Mouse (Mus musculus) embryo, embryonic 10.5 days (tissue): Measurements from ENCODE around the gene Porcn.

ENCODE experiments used
- DNase-seq: peaks from one replicate; pipeline ENCODE4 v3.0.0-alpha.2; 2015; ENCODE audit warnings: low spot score

Gene Porcn

DNA sequence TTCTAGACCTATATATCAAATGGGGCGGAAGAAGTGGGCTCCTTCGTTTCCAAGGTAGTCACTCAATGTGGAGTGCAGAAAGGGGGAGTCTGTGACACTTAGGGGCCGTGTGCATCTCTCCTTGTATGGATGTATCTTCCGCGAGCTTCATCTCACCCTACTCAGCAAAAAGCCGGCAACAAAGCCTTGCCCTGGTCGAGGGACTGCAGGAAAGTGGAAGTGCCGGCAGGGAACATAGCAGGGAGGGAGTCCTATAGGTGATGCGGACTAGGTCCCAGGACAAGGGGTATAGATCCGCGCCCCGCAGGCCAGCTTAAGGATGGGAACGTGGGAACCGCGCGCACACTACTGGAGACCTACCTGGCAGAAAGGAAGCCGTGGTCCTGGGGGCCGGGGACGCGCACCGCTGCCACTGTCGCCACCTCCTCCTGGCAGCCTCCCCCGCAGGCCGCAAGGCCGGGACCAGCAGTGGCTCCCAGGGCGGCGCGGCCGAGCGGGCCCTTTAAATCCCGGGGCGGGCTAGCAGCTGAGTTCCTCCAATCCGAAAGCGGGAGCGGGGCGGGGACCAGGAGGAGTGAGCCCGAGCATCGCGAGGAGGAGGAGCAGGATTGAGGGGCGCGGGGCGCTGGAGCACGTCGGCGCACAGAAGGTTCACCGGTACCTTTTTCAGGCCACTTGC lies at the start of gene Porcn:
TSS of gene Porcn (minus strand) at position 511 of the 679 bp plus-strand sequence.
- peak; percentile 88 for DNase-seq

DNA sequence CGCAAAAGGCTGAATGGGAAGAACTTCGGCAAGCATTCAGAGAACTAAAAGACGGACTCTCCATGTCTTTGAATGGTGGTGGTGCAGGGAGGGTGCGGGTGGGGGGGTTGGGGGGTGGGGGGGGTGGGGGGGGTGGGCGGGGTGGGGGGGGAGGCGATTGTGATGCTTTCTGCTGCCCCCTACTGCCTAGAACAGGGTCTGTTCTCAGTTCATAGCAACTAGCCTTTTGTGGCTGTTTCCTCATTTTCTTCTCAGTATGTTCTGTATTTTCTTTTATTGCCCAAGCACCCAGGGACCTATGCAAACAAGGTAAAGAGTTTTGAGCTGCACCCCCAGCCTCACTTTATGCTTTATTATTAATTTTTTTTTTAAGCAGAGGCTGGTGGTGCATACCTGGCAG lies 49.5 kb upstream of the Porcn start:
- DNase-seq, result no peak

DNA sequence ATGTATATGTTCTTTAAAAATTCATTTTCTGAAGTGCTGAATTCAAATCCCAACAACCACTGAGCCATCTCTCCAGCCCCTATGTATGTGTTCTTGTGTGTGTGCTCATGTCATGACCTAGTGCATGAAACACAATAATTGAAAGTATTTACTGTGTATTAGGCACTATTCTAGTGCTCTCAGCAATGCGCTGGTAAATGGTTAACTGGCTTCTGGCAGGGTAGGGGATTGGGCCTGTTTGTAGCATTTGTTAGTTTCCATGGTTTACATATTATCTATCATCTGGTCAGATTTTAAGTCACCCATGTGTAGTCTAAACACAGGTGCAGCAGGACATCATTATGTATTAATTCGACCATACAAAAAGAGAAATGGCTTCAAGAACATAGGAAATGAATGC lies 47.4 kb upstream of the Porcn start:
- no peak for DNase-seq

DNA sequence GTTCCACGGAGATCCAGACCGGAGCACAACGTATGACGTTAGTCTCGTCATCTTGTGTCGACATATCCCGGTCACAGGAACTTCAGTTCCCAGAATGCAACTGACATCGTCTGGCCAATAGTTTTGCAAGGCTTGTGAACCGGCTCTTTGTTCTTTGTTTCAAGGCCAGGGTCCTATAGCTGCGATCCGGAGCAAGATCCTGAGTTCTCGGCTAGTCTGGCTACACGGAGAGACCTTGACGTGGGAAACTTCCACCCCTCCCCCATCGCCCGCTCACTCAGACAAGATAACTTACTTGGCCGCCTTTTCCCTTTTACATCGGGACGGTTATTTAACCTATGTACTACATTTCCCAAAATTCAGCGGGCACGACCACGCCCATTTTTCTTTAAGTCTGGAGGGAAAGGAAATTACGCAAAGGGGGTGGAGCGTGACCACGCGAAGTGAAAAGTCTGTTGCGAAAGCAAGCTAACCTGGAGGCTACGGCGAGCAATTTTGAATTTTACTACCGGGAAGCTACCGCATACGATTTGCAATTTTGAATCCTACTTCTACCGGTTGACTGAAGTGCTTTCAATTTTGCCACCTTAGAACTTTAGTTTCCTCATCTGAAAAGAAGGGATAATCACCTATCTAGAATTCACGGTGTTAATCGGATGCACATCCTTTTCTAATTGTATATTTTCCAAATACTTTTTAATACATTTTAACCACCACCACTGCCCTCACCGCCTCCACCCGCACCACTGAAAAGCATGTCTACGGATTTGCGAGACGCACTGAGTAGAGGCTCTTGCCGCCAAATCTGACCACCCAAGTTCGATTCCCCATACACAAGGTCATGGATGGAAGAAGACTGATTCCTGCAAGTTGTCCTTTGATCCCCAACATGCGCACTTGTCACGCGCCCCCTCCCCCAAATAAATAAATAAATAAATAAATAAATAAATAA lies 46.3 kb upstream of the Porcn start, which contains the start of gene Ftsj1:
TSS of gene Ftsj1 (minus strand) at position 73 of the 952 bp plus-strand sequence.
- peak; percentile 90 for DNase-seq

DNA sequence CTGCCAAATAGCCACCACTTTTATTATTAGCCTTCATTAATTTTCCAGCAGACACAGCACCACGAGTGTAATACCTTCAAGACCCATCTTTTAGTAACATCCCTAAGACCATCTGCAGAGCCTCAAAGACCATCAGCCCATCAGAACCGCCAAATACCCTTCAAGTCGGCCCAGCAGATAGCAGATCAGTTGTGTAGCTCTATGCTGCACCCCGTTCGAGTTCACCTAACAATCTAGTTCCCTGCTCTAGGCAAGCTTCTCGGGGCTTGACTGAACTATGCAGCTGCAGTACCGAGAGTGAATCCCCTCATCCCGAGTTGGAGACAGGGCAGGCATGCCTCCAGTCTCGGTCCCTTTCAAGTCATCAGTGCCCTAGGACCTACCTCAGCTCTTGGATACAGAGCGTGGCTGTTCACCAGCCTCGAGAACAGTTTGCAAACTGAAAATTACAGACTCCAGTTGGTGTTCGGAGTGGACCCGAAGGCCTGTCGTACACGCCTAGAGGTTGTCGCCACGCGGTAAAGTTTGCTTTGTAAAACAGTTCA lies 45.5 kb upstream of the Porcn start:
- DNase-seq, result no peak

DNA sequence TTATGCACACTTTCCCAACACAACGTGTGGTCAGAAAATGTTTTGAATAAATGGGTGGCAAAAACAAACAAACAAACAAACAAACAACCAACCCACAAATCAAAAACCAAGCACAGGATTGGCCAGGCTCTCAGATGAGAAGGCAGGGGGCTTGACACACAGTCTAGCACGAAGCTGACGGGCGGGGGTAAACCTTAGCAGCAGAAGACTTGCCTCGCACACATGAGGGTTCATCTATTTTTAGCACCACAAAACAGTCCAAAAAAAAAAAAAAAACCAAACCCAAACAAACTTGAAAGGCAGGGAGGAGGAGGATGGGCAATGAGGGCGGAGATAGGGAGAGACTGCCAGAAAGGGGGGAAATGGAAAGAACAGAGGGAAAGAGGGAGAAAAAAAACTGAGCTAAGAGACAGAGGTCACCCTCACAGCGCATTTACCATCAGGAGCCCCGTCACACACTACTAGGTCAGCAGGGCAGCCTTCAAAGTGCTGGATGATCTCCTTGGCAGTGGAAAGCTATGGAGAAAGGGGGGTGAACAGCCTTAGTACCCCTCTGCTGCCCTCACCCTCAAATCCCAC lies 42.3 kb upstream of the Porcn start:
- DNase-seq, result no peak

DNA sequence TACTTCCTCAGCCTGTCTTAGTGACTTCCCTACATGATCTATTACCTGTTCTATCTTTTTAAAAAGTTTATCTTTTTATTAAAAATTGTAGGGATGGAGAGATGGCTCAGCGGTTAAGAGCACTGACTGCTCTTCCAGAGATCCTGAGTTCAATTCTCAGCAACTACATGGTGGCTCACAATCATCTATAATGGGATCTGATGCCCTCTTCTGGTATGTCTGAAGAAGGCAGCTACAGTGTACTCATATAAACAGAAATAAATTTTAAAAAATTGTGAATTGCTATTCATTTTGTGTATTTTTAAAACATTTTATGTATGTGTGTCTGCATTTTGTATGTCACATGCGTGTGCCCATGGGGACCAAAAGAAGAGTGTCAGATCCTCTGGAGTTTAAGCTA lies 41.4 kb upstream of the Porcn start:
- no peak for DNase-seq

DNA sequence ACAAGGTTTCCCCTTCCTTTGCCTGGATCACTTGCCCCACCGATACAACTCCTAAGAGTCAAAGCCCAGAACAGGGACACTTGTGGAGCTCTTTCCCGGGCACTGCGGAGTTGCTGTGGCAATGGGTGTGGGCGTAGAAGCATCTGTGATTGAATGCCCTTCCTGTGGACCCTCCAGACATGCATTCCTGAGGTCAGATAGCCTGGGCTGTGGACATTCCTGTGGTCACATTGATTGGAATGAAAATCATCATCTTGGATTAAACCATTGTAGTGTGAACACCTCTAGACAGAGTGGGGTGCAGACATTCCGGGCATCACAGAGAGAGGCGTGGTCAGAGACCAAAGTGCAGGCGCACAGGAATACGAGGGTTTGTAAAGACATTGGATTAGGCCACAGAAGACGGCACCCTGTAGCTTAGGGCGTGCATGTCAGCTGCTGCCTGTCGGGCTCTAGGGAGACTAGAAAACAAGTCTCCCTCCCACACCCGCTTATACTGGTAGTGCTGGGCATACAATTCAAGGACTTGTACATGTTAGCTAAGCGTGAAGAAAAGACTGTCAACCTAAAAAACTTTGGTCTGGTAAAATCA lies 32.6 kb upstream of the Porcn start:
- no peak for DNase-seq

DNA sequence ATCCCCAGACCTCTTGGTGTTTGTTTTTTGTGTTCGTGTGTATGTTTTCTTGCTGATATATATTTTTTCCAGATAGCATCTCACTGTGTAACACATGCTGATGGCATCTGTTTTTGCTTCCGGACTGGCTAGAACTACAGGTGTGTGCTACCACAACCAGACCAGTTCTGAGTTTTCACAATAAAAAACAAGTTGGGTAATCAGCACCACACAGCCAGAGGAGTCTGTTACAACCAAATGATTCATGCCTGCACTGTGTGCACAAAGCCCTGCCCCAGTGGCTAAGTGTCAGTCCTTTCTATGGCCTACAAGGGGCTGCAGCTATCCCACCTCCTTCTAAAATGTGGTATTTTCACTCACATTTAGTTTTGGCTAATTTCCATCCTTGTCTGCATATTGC lies 30.4 kb upstream of the Porcn start:
- no peak for DNase-seq

DNA sequence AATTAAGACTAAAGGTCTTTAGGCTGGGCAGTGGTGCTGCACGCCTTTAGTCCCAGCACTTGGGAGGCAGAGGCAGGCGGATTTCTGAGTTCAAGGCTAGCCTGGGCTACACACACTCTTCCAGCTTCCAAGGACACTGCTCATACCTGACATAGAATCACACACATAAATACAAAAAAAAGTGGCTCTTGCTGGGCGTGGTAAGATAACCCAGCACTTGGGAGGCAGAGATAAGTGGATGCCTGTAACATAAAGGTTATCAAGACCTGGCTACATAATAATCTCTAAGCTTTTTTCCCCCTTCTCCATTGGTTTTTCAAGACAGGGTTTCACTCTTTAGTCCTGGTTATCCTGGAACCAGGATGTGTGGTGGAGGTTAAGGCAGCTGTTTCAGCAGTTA lies 27.3 kb upstream of the Porcn start:
- DNase-seq, result no peak

DNA sequence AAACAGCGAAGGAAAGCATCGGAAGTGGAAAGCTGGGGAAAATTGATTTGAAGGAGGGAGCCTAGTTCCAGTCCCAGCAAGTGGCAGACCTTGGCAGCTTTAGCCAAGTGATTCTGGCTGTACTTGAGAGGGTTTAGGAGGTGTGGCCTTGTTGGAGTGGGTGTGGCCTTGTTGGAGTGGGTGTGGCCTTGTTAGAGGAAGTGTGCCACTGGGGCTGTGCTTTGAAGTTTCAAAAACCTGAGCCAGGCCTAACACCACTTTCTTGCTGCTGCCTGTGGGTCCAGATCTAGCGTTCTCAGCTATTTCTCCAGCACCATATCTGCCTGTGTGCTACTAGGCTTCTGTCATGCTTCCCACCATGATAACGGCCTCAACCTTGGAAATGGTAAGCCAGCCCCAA lies 23.9 kb upstream of the Porcn start:
- DNase-seq, result no peak

DNA sequence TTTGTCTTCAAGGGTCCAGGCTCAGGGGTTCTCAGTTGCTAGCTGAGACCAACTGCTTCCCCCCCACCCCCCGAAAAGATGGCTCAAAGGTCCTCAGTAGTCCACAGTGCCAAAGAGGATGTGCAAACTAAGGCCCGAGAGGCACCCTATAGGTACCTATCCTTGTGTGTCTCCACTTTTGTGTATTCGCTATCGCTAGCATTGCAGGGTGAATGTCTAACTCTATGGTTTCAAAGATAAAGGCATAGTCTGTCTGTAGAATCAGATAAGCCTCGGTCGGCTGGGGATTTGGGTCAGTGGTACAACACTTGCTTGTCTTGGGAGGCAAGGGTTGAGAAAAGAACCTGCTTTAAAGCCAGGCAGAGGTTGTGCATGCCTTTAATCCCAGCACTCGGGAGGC lies 17.1 kb upstream of the Porcn start:
- no peak for DNase-seq

DNA sequence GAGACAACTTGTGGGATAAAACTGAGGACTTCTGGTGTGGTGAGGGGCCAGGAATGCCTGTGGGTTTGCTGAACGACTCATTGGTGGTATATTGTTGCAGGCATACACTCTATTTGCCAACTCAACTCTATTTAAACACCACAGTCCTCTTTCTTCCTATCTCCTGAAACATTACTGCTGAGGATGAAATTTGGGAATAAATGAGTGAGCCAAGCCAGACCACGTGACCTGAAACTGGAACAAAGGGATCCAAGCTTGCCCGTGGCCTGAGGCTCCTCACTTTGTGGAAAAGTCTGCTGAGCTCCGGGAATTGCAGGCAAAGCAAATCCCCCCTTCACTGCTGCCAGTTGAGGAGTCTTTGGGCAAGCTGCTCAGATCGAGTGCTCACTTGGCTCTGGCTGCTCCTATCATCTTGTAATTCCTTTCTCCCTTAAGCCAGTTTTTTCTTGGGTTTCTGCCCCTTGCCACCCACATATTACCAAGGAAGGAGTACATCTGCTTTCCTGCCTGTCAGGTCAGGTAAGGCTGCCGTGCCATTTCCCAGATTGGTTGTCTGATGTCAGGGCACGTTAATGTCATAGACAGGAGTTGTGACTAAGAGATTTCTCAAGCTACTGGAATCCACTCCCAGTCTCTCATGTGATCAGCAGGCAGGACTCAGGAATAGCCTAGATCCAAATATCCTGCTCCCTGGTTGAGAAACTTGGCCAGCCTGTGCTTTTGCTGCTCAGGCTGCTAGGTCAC lies 16.5 kb upstream of the Porcn start:
- DNase-seq, result no peak

DNA sequence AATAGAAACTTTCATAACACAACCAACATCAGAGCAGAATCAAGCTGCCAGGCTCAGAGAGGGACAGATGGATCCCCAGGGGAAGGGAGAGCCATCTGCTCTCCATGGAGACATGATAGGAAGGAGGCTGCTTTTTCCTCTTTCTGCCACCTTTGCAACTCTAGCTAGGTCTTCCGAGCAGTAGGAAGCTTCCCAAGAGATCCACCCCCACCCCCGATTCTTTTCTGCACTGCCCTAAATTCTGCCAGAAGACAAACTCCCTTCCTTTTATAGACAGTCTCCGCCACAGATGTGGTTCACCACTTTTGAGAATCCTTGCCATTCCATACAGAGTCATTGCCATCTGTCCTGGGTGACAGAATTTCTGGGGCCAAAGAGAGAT lies 16.0 kb upstream of the Porcn start:
- no peak for DNase-seq

DNA sequence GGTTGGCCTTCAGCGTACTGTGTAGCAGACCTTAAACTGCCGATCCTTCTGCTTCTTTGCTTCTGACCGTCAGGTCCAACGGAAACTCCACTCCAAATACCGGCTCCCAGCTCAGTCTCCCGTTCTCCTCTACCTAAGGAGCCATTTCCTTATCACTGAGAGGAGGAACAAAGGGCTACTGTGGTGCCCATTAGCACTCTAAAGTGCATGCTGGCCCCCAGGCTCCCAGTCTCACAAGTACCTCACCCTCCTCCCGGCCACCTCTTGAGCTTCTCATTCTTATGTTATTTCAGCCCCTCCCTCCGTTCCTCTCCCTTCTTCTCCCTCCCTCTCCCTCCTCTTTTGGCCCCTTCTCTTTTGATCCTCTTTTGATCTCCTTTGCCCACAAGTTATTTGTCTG lies 13.3 kb upstream of the Porcn start:
- no peak for DNase-seq

DNA sequence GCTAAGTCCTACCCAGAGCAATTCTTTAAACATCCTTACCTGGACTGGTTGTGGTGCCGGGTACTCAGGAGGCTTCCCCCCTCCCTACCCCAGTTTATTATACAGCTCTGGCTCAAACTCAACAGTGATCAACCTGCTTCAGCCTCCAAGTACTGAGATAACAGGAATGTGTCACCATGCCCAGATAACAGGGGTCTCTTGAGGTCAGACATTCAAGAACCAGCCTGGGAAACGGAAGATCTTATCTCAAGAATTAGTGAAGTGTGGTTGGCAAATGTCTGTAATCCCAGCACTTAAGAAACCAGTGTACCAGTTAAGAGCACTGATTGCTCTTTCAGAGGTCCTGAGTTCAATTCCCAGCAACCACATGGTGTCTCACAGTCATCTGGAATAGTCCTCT lies 11.8 kb upstream of the Porcn start:
- DNase-seq, result no peak

DNA sequence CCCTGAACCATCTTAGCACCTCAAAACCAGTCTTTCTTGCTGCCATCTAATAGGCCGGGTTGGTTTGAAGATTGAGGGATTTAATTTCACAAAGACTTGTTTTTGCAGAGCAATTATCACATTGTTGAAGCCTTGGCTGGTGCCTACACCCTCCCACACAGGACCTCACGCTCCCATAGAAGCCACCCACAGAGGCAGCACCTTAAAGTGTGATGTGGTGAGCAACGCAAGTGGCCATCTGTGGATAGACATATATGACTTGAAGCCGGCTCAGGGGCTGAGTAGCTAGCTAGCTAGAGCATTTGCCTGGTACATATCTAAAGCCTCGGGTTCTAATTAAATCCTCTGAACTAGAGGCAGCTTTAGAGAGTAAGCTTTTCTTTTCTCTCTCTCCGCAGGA lies 11.1 kb upstream of the Porcn start:
- DNase-seq, result no peak

DNA sequence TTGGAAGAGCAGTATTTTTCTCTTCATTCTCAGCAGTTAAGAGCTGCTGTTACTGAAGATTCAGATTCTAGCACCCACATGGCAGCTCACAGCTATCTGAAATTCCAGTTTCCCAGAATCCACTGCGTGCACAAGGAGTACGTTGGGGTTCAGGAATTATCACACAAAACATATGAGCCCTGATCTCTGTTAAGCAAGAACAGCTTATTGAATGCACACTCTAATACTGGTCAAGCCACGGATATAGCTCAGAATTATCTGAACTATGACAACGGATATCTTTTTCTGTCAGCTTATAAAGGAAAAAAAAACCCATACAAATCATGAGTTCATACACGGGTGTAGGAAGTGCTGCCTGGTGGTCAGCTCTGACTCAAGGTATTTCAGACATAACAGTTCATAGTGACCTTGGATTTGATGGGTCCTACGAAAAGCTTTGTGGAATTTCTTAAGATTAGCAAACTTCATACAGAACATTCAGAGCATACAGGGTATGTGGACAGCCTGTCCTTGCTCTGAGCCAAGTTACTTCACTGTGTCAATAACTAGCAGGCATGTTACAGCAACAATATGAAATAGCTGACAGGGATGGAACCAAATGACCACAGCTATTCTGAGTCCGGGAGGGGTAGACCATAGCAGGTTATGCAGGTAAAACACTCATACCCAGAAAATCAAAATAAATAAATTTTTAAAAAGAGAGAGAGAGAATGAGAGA lies 5.3 kb upstream of the Porcn start:
- no peak for DNase-seq

DNA sequence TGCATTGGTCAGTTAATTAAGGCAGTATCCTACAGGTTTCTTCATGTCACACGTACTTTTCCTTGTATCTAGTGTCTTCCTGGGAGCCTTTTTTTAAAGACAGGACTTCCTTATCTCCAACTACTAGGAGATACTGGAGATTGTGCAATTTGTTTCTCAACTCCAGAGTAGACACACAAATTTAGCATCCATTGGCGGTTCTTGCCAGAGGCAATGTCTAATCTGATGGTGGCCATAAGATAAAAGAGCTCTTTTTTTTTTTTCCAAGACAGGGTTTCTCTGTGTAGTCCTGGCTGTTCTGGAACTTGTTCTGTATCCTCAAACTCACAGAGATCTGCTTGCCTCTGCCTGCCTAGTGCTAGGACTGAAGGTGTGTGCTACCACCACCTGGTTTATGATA lies 3.4 kb upstream of the Porcn start:
- no peak for DNase-seq

DNA sequence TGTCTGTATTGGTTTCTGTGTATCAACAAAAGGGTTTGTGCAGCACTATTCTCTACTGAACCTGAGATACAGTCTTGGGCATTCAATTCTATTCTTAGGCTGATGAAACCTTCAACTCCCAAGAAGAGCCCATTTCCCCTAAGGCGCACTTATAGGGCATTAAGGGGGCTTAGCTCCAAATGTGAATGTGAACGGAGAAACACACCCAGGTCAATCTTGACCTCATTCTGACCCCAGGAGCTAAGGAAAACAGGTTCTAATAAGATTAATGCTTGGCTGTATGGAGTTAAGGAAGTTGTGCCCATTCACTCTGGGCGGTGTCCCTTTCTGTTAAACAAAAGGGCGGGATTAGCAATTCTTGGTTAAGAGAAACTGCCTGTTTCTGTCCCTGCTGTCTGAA lies 899 bp upstream of the Porcn start:
- no peak for DNase-seq

DNA sequence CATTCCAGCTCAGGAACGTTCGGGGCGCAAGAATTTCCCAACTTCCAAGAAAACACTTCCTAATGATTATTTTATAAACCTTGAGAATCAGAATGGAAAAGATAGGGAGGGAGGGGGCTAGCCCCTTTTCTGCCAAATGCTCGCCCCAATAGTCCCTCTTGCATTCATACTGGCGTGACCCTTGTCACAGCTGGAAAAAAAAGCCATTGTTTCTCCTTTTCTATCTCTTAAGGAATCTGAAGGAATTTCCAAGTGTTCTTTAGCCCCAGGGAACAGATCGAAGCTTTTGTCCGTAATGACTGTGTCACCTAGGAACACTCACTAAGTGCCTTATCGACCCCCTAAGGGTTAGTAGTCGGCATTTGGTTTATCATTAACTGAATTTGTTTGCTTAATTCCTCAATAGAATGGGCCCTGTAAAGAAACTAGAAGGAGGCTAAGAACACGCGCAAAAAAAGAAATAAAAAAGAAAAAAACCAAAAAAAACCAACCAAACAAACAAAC lies 421 bp upstream of the Porcn start:
- DNase-seq, result peak; percentile 30
